Mouse (Mus musculus) limb, embryonic 13.5 days (tissue): ENCODE results near the gene Cda. TPM values are rescaled to one million over a fixed set of nuclear protein-coding genes. Genes with fewer than 3 reads are reported as not detected.

Experiments
- ATAC-seq: fragments of 200-750 bp; cut with Nextera tagmentation; 2 replicates; pipeline ENCODE4 v1.8.0; 2017; ENCODE audit warnings: low read depth, moderate number of reproducible peaks, moderate TSS enrichment; ENCODE audit not compliant: low FRiP score
- H3K27ac ChIP-seq: fragments of 300-500 bp; sonication (generic); 2 replicates; pipeline ENCODE4 v1.5.1; 2015; ENCODE audit warnings: inconsistent platforms, mild to moderate bottlenecking, moderate library complexity
- H3K27me3 ChIP-seq: fragments of 300-500 bp; sonication (generic); 2 replicates; pipeline ENCODE4 v1.6.1; 2015; ENCODE audit warnings: mild to moderate bottlenecking, inconsistent platforms
- H3K36me3 ChIP-seq: fragments of 300-500 bp; sonication (generic); 2 replicates; pipeline ENCODE4 v1.6.1; 2015; ENCODE audit warnings: inconsistent platforms, mild to moderate bottlenecking, moderate library complexity
- H3K4me1 ChIP-seq: fragments of 300-500 bp; sonication (generic); 2 replicates; pipeline ENCODE4 v1.6.1; 2015; ENCODE audit warnings: inconsistent platforms
- H3K4me2 ChIP-seq: fragments of 300-500 bp; sonication (generic); replicated peaks from 2 replicates; pipeline ENCODE4 v1.6.1; 2015; ENCODE audit warnings: inconsistent platforms, mild to moderate bottlenecking, moderate library complexity
- H3K4me3 ChIP-seq: fragments of 300-500 bp; sonication (generic); 2 replicates; pipeline ENCODE4 v1.5.1; 2015; ENCODE audit warnings: moderate library complexity, mild to moderate bottlenecking, inconsistent platforms
- H3K9ac ChIP-seq: fragments of 300-500 bp; sonication (generic); 2 replicates; pipeline ENCODE4 v1.6.1; 2015; ENCODE audit warnings: mild to moderate bottlenecking, inconsistent platforms
- H3K9me3 ChIP-seq: fragments of 300-500 bp; sonication (generic); 2 replicates; pipeline ENCODE4 v1.6.1; 2016; ENCODE audit warnings: inconsistent platforms
- WGBS: fragments of 180-500 bp; shearing (Covaris S2); methylation state at CpG from one replicate; pipeline ENCODE4 v1.1.7; 2015; 5-methylcytosine and 5-hydroxymethylcytosine counted together
- microRNA-seq: library from miRNA; unstranded; fragments of <30 nt; microRNA quantifications from one replicate; pipeline ENCODE4, GENCODE M21; 2016
- polyA plus RNA-seq: library from polyadenylated mRNA; unstranded; fragments of >200 nt; fragmentation: Nextera tagmentation; extraction: Ambion mirVana; gene quantifications from 2 replicates; pipeline ENCODE4 v1.2.1, GENCODE M21; 2015

The Cda gene
- polyA plus RNA-seq, 1 experiment from 2014 or later = 4.9 TPM

DNA sequence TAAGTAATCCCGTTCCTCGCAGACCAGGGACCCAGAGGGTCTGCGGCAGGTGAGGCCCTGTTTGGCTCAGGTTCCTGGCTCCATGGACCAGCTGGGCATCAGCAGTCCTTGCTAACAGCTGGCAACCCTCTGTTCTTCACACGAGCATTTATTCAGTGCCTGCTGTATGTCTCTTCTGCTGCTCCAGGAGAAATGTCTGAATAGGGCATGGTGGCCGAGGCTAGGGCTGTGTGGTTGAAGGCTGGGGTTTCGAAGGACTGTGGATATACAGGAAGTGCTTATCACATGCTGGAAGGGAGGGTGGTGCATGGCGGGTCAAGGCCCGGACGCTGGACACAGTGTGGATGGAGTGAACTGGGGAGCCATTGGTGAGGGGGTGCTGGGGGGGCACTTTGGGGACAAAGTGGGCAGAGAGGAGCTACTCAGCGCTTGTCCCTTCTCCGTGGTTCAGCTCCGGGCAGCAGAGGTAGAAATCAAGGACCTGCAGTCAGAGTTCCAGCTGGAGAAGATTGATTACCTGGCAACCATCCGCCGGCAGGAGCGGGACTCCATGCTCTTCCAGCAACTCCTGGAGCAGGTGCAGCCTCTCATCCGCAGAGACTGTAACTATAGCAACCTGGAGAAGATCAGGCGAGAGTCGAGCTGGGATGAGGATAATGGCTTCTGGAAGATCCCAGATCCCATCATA lies 74.4 kb downstream of the Cda start:
- Histone ChIP-seq H3K4me1 (no peaks in the 10 kb centered on the region), H3K4me2 (no peak overlapping the region), H3K9me3 (no peaks in the 10 kb centered on the region), H3K27ac (no peak overlapping the region), H3K27me3 (no peaks in the 10 kb centered on the region), H3K9ac (no peak overlapping the region), H3K36me3 (no peaks in the 10 kb centered on the region), H3K4me3 (no peak overlapping the region)
- 81% methylated on average over 18 of the region's 18 CpGs for WGBS
- no peak for ATAC-seq

GRCm38 (mm10) chr4:138292028-138292427 lies 75.8 kb downstream of the Cda start:
- ATAC-seq = no peak
- 87% methylated on average over 13 of the region's 13 CpGs for WGBS
- H3K9ac ChIP-seq = no peak overlapping the region

DNA sequence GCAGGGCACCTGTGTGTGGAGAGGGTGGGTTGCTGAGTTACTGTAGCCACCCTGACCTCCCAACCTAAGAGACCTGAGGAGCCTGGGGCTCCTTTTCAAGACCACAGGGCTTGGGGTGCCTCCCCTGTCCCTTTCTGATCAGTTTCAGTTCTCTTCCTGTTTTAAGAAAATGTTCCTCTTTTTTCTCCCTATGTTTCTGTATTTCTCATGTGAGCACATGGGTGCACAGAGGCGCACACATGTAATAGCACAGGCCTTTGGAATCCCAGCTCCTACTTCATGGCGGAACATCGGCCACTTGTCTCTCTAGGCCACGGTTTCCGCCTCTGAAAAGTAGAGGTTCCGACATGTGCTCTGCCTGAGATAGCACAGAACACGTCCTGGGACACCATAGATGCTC lies 79.1 kb downstream of the Cda start:
- Histone ChIP-seq H3K27me3 (0 out of 2 replicates have a peak, but pooled peaks cover 4% of the 10 kb centered on the region), H3K4me1 (no peaks in the 10 kb centered on the region), H3K27ac (no peak overlapping the region), H3K4me3 (no peak overlapping the region), H3K36me3 (no peaks in the 10 kb centered on the region), H3K4me2 (no peak overlapping the region), H3K9ac (no peak overlapping the region), H3K9me3 (no peaks in the 10 kb centered on the region)
- no peak for ATAC-seq
- 83% methylated on average over 7 of the region's 7 CpGs for WGBS

More at GRCm38 (mm10) chr4:138292028-138292427, 75.8 kb downstream of the Cda start:
- H3K4me3 ChIP-seq = no peak overlapping the region
- no peak overlapping the region for H3K4me2 ChIP-seq
- no peak overlapping the region for H3K27ac ChIP-seq
- no peaks in the 10 kb centered on the region for H3K4me1 ChIP-seq
- H3K36me3 ChIP-seq = no peaks in the 10 kb centered on the region
- no peaks in the 10 kb centered on the region for H3K9me3 ChIP-seq
- 0 out of 2 replicates have a peak, but pooled peaks cover 4% of the 10 kb centered on the region for H3K27me3 ChIP-seq

Small RNA genes lying within 50 kb of the gene (microRNA-seq; reads per million reads assigned to microRNA genes)
- gene Gm27646 (not detected), gene Mir7019 (0.52 reads per million)

Other genes starting within 250 kb of the Cda start
- 202 and 222 TPM in 2 replicates for gene Hp1bp3, start 151.7 kb downstream of the Cda start, polyA plus RNA-seq
- gene Sh2d5, start 117.6 kb downstream of the Cda start, polyA plus RNA-seq = 0.85 and 0.87 TPM in 2 replicates
- gene Kif17, start 117.6 kb downstream of the Cda start, polyA plus RNA-seq = 1.2 and 1.4 TPM in 2 replicates
- 356 and 364 TPM in 2 replicates for gene Ddost, start 63.3 kb downstream of the Cda start, polyA plus RNA-seq
- 50.5 and 57.0 TPM in 2 replicates for gene Pink1, start 41.7 kb downstream of the Cda start, polyA plus RNA-seq
- gene Fam43b, start 28.5 kb upstream of the Cda start, polyA plus RNA-seq = not detected in 2 replicates
- gene Mul1, start 66.7 kb upstream of the Cda start, polyA plus RNA-seq = 18.4 and 18.9 TPM in 2 replicates
- gene Camk2n1, start 86.3 kb upstream of the Cda start, polyA plus RNA-seq = 1.6 and 1.9 TPM in 2 replicates